Mouse (Mus musculus) thymus, postnatal 4 days (tissue): ENCODE data around the gene Lrrc75a.
"Not testable (repeated sequence)": the region's sequence is repeated elsewhere in the genome, so short reads cannot be mapped to it uniquely, and the experiment has no call there.

ENCODE experiments used
- DNase-seq: peaks from one replicate; pipeline ENCODE4 v3.0.0; 2021

The Lrrc75a gene

DNA sequence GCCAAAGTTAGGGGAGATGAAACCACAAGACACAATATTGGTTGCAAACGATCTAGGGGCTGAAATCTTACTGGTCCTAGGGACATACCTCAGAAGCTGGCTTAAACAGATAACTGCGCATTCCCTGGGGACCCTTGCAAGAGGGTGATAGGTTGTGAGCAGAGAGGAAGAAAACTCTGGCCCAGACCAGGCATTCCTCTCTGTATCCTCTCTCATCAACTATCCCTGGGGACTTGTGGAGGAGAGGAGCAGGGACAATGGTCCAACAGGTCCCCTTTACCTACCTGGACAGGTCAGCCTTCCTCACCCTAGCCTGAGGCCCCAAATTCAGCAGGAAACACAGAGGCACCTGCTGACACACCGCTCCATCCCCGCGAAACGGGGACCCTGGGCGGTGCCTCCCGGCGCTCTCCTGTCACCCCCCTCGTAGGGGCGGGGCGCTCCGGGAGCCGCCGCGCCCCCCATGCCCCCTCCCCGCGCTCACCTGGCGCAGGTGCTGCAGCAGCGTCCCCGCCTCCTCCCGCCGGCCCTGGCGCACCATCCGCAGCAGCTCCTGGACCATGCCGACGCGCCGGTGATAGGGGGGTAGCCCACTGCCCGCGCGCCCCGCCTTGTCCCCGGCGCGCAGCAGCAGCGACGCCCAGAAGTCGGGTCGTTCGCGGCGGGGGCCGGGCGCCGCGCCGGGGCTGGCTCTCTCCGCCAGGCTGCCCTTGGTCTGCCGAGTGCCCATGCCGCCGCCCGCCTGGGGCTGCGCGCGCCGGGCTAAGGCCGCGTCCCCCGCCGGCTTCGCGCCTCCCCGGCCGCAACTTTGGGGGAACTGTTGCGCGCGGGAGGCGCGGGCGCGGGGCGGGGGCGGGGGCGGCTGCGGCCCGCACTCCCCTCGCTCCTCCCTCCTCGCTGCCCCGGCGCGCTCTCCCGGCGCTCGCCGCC is at the start of gene Lrrc75a:
Lrrc75a (minus strand) TSS at position 863 of the 930 bp plus-strand sequence.
- DNase-seq, result peak; percentile 66

- no peak for DNase-seq
Observed at GRCm38 (mm10) chr11:62695126-62695525, 46.8 kb upstream of the Lrrc75a start.

GRCm38 (mm10) chr11:62693299-62694184 is 45.2 kb upstream of the Lrrc75a start:
- DNase-seq, result peak; percentile 32

DNA sequence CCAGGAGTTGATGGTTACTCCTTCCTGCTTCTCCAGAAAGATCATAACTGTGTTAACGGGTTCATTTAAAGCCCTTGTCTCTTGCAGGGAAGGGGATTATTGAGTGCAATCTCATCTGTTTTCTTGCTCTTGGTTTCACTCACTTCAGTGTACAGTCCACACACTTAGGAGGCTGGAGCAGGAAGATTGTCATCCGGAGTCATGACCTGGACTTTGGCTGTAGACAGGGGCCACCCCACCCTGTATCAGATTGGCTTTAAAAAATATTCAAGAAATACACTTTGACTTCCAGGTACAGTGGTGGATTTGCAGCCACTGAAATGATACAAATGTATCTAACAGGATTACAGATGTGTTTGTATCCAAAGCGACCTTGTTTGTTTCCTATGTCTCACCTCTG is 43.3 kb upstream of the Lrrc75a start:
- DNase-seq, result no peak

GRCm38 (mm10) chr11:62679954-62680353 is 31.6 kb upstream of the Lrrc75a start:
- DNase-seq, result no peak

GRCm38 (mm10) chr11:62678778-62679354 is 30.5 kb upstream of the Lrrc75a start:
- peak; percentile 17 for DNase-seq

DNA sequence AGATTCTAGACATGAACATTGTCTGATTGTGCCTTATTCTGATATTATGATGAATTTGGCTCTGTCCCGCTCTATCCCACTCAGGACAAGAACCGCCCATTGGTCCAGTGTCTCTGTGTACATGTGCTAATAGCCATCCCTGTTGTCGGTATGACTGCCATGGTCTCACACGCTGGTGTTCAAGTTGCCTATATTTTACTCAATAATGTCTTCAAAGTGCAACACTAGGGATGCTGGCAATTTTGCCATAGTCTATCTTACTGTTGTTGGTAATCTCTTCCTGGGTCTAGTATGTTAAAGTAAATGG is 27.9 kb upstream of the Lrrc75a start:
- no peak for DNase-seq

GRCm38 (mm10) chr11:62675480-62676289 is 27.4 kb upstream of the Lrrc75a start:
- peak; percentile 61 for DNase-seq

GRCm38 (mm10) chr11:62670006-62670405 is 21.7 kb upstream of the Lrrc75a start:
- no peak for DNase-seq

DNA sequence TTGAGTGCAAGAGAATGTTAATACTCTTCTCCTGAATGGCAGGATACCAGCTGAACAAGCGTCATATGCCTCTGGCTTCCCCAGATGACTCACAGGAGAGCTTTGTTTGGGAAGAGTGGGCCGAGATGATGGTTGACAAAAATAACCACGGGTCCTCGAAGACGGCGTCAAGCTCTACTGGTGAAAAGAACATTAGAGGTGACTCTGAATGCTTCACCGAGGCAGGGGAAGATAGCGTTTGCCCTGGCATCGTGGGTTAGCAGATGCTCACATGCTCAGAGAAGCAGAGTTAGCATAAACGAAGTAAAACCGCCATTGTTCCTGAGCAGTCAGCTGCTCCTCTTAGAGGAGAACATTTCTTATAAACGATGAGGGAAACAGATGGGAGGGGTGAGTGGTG is 21.1 kb upstream of the Lrrc75a start:
- DNase-seq, result no peak

DNA sequence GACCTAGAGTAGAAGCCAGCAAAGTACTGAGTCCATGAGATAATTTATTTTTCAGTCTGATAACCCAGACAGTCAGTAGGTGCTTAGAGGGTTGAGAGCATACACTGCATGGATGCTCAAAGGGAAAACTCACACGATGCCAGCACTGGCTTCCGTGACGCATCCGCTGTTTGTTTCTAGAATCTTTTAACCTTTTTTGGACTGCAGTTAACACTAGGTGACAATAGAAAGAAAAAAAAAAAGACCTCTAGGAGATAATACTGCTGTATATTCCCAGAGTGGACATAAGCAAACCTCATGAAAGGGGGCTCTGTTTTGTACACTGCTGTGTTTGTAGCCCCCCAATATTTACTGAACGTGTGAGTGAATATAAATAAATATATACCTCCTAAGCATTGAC is 20.7 kb upstream of the Lrrc75a start:
- DNase-seq, result no peak

DNA sequence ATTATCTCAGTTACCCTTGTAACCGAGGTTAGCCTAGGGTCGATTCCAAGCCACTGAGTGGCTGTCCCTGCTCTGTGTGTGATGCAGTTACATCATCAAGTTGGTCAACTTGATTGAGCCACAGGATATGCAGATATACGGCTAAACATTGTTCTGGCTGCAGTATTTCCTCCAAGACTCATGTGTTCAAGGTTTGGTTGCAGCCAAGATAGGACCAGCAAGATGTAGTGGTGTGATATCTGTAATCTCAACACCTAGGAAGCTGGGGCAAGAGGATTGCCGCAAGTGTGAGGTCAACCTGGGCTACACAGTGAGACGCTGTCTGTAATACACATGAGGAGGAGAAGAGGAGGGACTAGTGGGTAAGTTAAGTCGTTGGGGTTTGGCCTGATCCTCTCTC is 15.9 kb upstream of the Lrrc75a start:
- no peak for DNase-seq

- DNase-seq, result no peak
Observed at GRCm38 (mm10) chr11:62660885-62661284, 12.6 kb upstream of the Lrrc75a start.

DNA sequence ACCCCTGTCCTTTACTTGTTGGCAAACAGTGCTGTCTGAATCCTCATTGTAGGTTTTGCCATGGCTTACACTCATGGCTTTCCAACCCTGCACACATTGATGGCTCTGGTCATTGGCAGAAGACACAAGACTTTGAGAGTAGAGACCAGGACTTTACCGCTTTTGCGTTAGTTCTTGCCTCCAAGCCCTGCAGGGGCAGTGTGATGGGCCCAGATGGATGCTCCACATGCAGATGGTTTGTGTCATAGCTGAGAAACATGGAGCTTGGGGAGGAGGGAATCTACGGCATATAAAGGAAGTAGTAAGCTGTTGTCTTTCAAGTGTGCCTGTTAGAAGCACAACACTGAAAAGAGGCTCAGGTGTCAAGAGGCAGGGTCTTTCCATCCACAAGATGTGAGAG is 3.8 kb upstream of the Lrrc75a start:
- no peak for DNase-seq

DNA sequence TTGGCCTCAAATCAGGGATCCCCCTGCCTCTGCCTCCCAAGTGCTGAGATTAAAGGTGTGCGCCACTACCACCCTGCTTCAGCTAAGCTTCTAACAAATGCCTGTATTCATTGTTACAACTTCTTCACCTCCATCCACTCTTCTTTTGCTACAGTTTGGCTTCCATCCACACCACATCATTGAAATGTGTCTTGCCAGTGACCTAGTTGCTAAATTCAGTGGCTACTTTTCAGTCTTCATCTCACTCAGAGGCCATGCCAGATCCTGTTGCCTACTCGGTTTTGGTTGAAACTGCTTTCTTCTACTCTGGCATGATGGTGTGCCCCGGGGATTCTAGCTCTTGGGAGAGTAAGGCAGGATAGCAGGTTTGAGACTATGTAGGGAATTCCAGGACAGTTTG is 3.2 kb upstream of the Lrrc75a start:
- no peak for DNase-seq

DNA sequence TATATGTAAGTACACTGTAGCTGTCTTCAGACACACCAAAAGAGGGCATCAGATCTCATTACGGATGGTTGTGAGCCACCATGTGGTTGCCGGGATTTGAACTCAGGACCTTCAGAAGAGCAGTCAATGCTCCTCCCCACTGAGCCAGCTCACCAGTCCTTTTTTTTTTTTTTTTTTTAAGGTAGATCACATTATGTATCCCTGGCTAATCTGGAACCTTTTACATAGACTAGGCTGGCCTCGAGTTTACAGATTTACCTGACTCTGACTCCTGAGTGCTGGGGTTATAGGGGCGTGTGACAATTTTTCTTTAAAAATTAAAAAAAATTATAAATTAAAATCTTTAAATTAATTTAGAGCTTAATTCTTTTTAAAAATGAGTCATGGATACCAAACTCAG is 1.5 kb upstream of the Lrrc75a start:
- not testable (repeated sequence) for DNase-seq

DNA sequence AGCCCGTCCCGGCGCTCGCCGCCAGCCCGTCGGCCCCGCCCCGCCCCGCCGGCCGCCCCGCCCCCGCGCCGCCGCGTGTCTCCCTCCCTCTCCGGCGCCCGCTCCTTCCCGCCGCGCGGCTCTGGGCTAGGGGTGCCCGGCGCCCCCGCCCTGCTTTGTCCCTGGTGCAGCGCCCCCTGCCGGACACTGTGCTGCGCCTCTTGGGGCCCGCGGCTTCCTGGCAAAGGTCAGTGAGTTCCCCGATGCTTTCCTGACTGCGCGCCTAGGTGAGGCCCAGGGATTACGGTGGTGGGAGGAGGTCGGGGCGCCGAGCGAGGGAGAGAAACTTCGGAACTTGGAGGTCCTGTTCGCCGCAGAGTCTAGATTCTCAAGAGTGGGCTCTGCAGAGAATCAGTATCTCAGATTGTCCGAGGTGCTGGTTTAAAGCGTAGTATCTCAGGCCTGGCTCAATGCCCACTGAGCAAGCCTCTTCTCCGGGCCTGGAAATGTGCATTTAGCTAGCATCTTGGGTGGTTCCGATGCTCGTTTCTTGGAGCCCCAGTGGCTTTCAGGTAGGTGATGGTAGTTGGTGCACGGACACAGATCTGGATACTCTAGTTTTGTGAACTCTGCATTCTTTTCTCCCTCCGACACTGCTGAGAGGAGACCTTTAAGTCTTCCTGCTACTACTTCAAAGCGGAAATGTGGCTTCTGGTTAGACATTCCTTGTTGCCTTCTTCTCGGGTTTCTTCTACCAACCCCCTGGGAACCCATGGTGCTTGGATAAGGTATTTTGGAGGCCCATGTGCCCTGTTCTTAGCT is 468 bp upstream of the Lrrc75a start, which contains the start of gene Mmgt2:
Mmgt2 (plus strand) TSS at position 74 of the 801 bp plus-strand sequence.
- peak; percentile 100 for DNase-seq

DNA sequence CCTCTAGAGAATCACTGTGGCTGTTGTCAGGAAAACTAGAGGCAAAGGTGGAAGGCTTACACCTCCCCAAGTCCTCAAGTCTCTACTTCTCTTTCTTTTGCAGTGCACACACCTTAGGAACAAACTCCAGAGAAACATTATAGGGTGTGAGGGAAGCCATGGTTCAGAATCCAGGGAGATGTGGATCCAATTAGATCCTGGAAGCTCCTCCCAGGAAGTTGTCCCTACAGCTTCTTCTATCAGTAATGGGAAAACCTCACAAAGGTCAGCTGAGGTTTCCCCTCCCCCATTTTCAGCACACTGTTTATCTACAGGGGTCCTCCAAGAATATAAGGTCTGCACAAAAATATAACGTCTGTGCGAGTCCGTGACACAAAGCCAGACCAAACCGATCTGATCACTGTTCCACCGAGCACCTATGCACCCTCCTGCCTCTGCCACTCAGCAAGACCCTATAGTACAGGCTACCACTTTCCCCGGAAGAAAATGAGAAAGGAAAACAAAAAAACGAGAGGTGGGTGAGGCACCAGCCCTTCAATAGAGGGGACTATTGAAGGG is 1.3 kb downstream of the Lrrc75a start:
- DNase-seq, result no peak

DNA sequence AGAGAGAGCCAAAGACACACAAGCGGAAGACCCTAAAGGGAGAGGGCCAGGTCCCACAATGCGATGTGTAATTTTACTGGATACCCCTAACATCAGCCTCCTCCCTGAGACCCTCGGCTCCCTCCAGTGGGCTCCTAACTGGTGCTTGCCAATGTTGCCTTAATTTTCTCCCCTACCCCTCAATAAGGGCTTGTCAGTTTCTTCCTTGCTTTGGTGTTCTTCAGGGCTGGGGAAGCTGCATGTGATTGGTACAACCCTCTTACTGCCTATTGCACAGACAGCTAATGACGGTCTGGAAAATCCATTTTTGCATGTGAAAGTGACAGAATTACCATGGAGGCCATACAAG is 1.9 kb downstream of the Lrrc75a start:
- DNase-seq, result no peak

DNA sequence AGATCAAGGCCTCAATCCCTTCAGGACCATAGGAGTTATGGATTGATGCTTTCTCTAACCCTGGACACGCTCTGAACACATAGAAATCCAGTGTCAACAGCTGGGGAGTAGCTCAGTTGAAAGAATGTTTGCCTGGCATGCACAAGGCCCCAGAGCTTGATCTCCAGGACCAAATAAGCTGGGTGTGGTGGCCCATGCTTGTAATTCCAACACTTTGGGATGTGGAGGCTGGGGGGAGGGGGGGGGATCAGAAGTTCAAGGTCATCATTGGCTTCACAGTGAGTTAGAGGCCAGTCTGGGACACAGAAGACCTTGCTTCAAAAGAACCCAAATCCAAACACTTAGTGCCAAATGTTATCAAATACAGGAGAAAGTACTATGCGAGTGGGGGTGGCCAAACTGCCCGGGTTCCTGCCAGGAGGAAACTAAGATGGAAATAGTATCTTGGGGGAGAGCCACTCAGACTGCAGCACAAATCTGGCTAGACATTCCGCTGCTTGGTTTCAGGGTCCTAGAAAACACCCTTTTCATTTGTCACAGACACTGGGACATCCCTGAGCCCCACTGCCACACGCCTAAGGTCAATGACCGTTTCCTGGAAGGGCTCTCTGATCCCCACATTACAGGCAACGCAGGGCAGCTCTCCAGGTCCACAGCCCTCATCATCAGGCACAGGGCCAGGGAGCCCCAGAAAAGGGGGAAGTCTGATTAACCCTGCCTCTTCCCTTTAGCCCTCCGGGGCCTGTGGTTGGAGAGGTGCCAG is 2.4 kb downstream of the Lrrc75a start:
- DNase-seq, result no peak

DNA sequence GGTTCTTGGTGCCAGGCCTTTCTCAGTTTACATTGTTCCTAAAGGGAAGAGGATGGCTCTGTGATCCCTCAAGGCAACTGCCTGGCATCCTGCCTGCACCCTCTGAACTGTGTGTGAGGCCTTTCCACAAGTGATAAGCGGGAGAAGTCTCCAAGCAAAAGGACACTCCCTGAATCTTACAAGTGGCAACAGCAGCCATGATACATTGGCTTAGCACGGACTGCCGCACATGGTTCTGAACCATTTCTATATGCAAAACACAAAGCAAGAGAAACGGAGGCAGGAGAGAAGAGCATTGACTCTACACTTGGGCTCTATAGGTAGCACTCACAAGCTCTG is 3.0 kb downstream of the Lrrc75a start:
- DNase-seq, result no peak
